Mouse (Mus musculus) thymus, postnatal 4 days (tissue): ENCODE measurements at regions not wholly inside any gene's neighbourhood (a gene's known extent, or its start where the extent isn't known, plus 50 kb on each side); places are given as distances from the start of the nearest gene placed in this dataset.

Source experiments
- DNase-seq: peaks from one replicate; pipeline ENCODE4 v3.0.0; 2021

- DNase-seq = no peak
These were observed 87.6 kb downstream of the Rpl10-ps3 start for GRCm38 (mm10) chr9:50257162-50257561.

- no peak for DNase-seq
These were observed 99.6 kb downstream of the Rpl10-ps3 start for GRCm38 (mm10) chr9:50244982-50245671.

GRCm38 (mm10) chr9:50240923-50241322 is 103.8 kb downstream of the Rpl10-ps3 start:
- DNase-seq = no peak

- DNase-seq = no peak
These were observed 108.9 kb downstream of the Rpl10-ps3 start for GRCm38 (mm10) chr9:50235908-50236307.

- DNase-seq = no peak
These were observed 110.1 kb downstream of the Rpl10-ps3 start for GRCm38 (mm10) chr9:50234655-50235054.

- DNase-seq = peak; percentile 11
These were observed 111.7 kb downstream of the Rpl10-ps3 start for GRCm38 (mm10) chr9:50232958-50233510.

- DNase-seq = no peak
These were observed 134.3 kb downstream of the Rpl10-ps3 start for GRCm38 (mm10) chr9:50210481-50210880.

GRCm38 (mm10) chr9:50199422-50200218 is 145.1 kb downstream of the Rpl10-ps3 start:
- no peak for DNase-seq

- DNase-seq = no peak
These were observed 152.2 kb downstream of the Rpl10-ps3 start for GRCm38 (mm10) chr9:50192400-50193110.

GRCm38 (mm10) chr9:50191136-50191535 is 153.6 kb downstream of the Rpl10-ps3 start:
- DNase-seq = no peak

GRCm38 (mm10) chr9:50188576-50189070 is 156.1 kb downstream of the Rpl10-ps3 start:
- no peak for DNase-seq

GRCm38 (mm10) chr9:50181360-50181759 is 163.4 kb downstream of the Rpl10-ps3 start:
- no peak for DNase-seq

- no peak for DNase-seq
These were observed 168.6 kb downstream of the Rpl10-ps3 start for GRCm38 (mm10) chr9:50176131-50176530.

- peak; percentile 31 for DNase-seq
These were observed 172.8 kb downstream of the Rpl10-ps3 start for GRCm38 (mm10) chr9:50171826-50172464.

GRCm38 (mm10) chr9:50171164-50171563 is 173.6 kb downstream of the Rpl10-ps3 start:
- no peak for DNase-seq

- no peak for DNase-seq
These were observed 174.1 kb downstream of the Rpl10-ps3 start for GRCm38 (mm10) chr9:50170637-50171036.

- no peak for DNase-seq
These were observed 190.2 kb downstream of the Rpl10-ps3 start for GRCm38 (mm10) chr9:50154618-50155017.

- DNase-seq = no peak
These were observed 194.7 kb downstream of the Rpl10-ps3 start for GRCm38 (mm10) chr9:50150091-50150490.

GRCm38 (mm10) chr9:50142756-50143155 is 202.0 kb downstream of the Rpl10-ps3 start:
- DNase-seq = no peak

- no peak for DNase-seq
These were observed 202.7 kb downstream of the Rpl10-ps3 start for GRCm38 (mm10) chr9:50142091-50142490.

GRCm38 (mm10) chr9:50141176-50141575 is 203.6 kb downstream of the Rpl10-ps3 start:
- DNase-seq = no peak

GRCm38 (mm10) chr9:50138341-50138978 is 206.3 kb downstream of the Rpl10-ps3 start:
- no peak for DNase-seq
